Mouse (Mus musculus) lung, postnatal 0 days (tissue): Measurements from ENCODE around the gene Znrf3. TPM values are rescaled to one million over a fixed set of nuclear protein-coding genes. Genes with fewer than 3 reads are reported as not detected.

Experiments used
- ATAC-seq: fragments of 200-750 bp; cut with Nextera tagmentation; 2 replicates; pipeline ENCODE4 v1.8.0; 2017; ENCODE audit warnings: moderate library complexity
- DNase-seq: peaks from one replicate; pipeline ENCODE4 v3.0.0-alpha.2; 2016; ENCODE audit warnings: low spot score
- H3K27ac ChIP-seq: fragments of 300-500 bp; sonication (generic); 2 replicates; pipeline ENCODE4 v1.5.1; 2014; ENCODE audit warnings: antibody characterized with exemption, mild to moderate bottlenecking, low read length, mixed read lengths
- H3K27me3 ChIP-seq: fragments of 300-500 bp; sonication (generic); replicated peaks from 2 replicates; pipeline ENCODE4 v1.6.1; 2014; ENCODE audit warnings: low read length, mixed read lengths; ENCODE audit not compliant: insufficient read depth
- H3K36me3 ChIP-seq: fragments of 300-500 bp; sonication (generic); 2 replicates; pipeline ENCODE4 v1.6.1; 2014; ENCODE audit warnings: low read length, mixed read lengths; ENCODE audit not compliant: insufficient read depth
- H3K4me1 ChIP-seq: fragments of 300-500 bp; sonication (generic); 2 replicates; pipeline ENCODE4 v1.6.1; 2014; ENCODE audit warnings: antibody characterized with exemption, low read depth, low read length, mixed read lengths; ENCODE audit not compliant: insufficient read depth
- H3K4me2 ChIP-seq: fragments of 300-500 bp; sonication (generic); replicated peaks from 2 replicates; pipeline ENCODE4 v1.6.1; 2014; ENCODE audit warnings: low read depth, mild to moderate bottlenecking, low read length, moderate library complexity, mixed read lengths
- H3K4me3 ChIP-seq: fragments of 300-500 bp; sonication (generic); 2 replicates; pipeline ENCODE4 v1.5.1; 2014; ENCODE audit warnings: low read depth, low read length
- H3K9ac ChIP-seq: fragments of 300-500 bp; sonication (generic); replicated peaks from 2 replicates; pipeline ENCODE4 v1.6.1; 2014; ENCODE audit warnings: low read depth, mild to moderate bottlenecking
- H3K9me3 ChIP-seq: fragments of 300-500 bp; sonication (generic); 2 replicates; pipeline ENCODE4 v1.6.1; 2016; ENCODE audit warnings: low read length, mixed read lengths
- CTCF ChIP-seq: IDR thresholded peaks from 2 replicates; pipeline ENCODE4 v1.5.1; 2016; ENCODE audit warnings: antibody characterized with exemption, mild to moderate bottlenecking
- EP300 ChIP-seq: IDR thresholded peaks from 2 replicates; pipeline ENCODE4 v1.6.1; 2016; ENCODE audit warnings: antibody characterized with exemption, mild to moderate bottlenecking, control low read depth
- WGBS: fragments of 180-500 bp; shearing (Covaris S2); extraction: QIAGEN DNeasy Blood & Tissue Kit; methylation state at CpG from one replicate; pipeline ENCODE4 v1.1.7; 2014; 5-methylcytosine and 5-hydroxymethylcytosine counted together
- polyA plus RNA-seq: library from polyadenylated mRNA; unstranded; fragments of >200 nt; fragmentation: Nextera tagmentation; extraction: Ambion mirVana; gene quantifications from 2 replicates; pipeline ENCODE4 v1.2.1, GENCODE M21; 2015

Gene Znrf3
- polyA plus RNA-seq, 1 experiment from 2014 or later, result 16.3 TPM

- no peak for ATAC-seq
- Histone ChIP-seq H3K4me3 (no peak overlapping the region), H3K27ac (no peak overlapping the region), H3K4me2 (no peak overlapping the region), H3K27me3 (no peaks in the 10 kb centered on the region), H3K9ac (no peak overlapping the region), H3K4me1 (peaks cover 7% of the 10 kb centered on the region; the same call in 1 of the 2 replicates), H3K36me3 (no peaks in the 10 kb centered on the region), H3K9me3 (no peaks in the 10 kb centered on the region)
- no peak for DNase-seq
- TF ChIP-seq CTCF (no peak), EP300 (no peak)
- WGBS, result 79% methylated on average over 3 of the region's 3 CpGs
Observed at GRCm38 (mm10) chr11:5294805-5295204, 149.8 kb downstream of the Znrf3 start.

GRCm38 (mm10) chr11:5290691-5291090 lies 154.0 kb downstream of the Znrf3 start:
- no peaks in the 10 kb centered on the region for H3K9me3 ChIP-seq
- H3K4me3 ChIP-seq, result no peak overlapping the region
- DNase-seq (peak; percentile 79), ATAC-seq (0 out of 2 replicates have a peak, but pooled peaks have one; percentile 25)
- no peak overlapping the region for H3K27ac ChIP-seq
- 0 out of 2 replicates have a peak, but pooled peaks have one; percentile 17 for TF ChIP-seq EP300
- peak; percentile 95 for TF ChIP-seq CTCF
- 0 out of 2 replicates have a peak, but pooled peaks cover 13% of the 10 kb centered on the region for H3K36me3 ChIP-seq
- WGBS, result 18% methylated on average over 5 of the region's 5 CpGs
- H3K4me1 ChIP-seq, result no peaks in the 10 kb centered on the region
- H3K4me2 ChIP-seq, result no peak overlapping the region
- no peaks in the 10 kb centered on the region for H3K27me3 ChIP-seq
- no peak overlapping the region for H3K9ac ChIP-seq

GRCm38 (mm10) chr11:5289826-5290580 lies 154.6 kb downstream of the Znrf3 start:
- Histone ChIP-seq H3K9me3 (no peaks in the 10 kb centered on the region), H3K36me3 (0 out of 2 replicates have a peak, but pooled peaks cover 17% of the 10 kb centered on the region), H3K4me2 (no peak overlapping the region), H3K9ac (no peak overlapping the region), H3K4me3 (no peak overlapping the region), H3K27me3 (no peaks in the 10 kb centered on the region), H3K4me1 (no peaks in the 10 kb centered on the region), H3K27ac (no peak overlapping the region)
- DNase-seq, result no peak
- no peak for TF ChIP-seq CTCF
- no peak for TF ChIP-seq EP300
- WGBS, result 46% methylated on average over 4 of the region's 4 CpGs
- ATAC-seq, result no peak

- Histone ChIP-seq H3K4me2 (no peak overlapping the region), H3K27ac (no peak overlapping the region), H3K4me1 (no peaks in the 10 kb centered on the region), H3K36me3 (peaks cover 32% of the 10 kb centered on the region), H3K4me3 (no peak overlapping the region), H3K27me3 (no peaks in the 10 kb centered on the region), H3K9me3 (no peaks in the 10 kb centered on the region), H3K9ac (no peak overlapping the region)
- TF ChIP-seq EP300, result no peak
- TF ChIP-seq CTCF, result 0 out of 2 replicates have a peak, but pooled peaks have one; percentile 10
- ATAC-seq (no peak), DNase-seq (no peak)
- 88% methylated on average over 2 of the region's 2 CpGs for WGBS
Observed at GRCm38 (mm10) chr11:5283987-5284386, 160.7 kb downstream of the Znrf3 start.

- WGBS, result 79% methylated on average over 7 of the region's 7 CpGs
- no peaks in the 10 kb centered on the region for H3K4me1 ChIP-seq
- no peak overlapping the region for H3K9ac ChIP-seq
- TF ChIP-seq EP300, result no peak
- no peak for TF ChIP-seq CTCF
- ATAC-seq, result no peak
- H3K9me3 ChIP-seq, result no peaks in the 10 kb centered on the region
- no peak overlapping the region for H3K4me2 ChIP-seq
- no peaks in the 10 kb centered on the region for H3K27me3 ChIP-seq
- no peak overlapping the region for H3K27ac ChIP-seq
- H3K36me3 ChIP-seq, result peaks cover 22% of the 10 kb centered on the region
- DNase-seq, result no peak
- H3K4me3 ChIP-seq, result no peak overlapping the region
Observed at GRCm38 (mm10) chr11:5280932-5281331, 163.7 kb downstream of the Znrf3 start.

- TF ChIP-seq EP300 (no peak), CTCF (no peak)
- Histone ChIP-seq H3K9me3 (no peaks in the 10 kb centered on the region), H3K4me3 (no peak overlapping the region), H3K4me2 (no peak overlapping the region), H3K4me1 (no peaks in the 10 kb centered on the region), H3K9ac (no peak overlapping the region), H3K27ac (no peak overlapping the region), H3K36me3 (peaks cover 15% of the 10 kb centered on the region), H3K27me3 (no peaks in the 10 kb centered on the region)
- 77% methylated on average over 2 of the region's 2 CpGs for WGBS
- ATAC-seq (no peak), DNase-seq (no peak)
Observed at GRCm38 (mm10) chr11:5278463-5278862, 166.2 kb downstream of the Znrf3 start.
